Mouse (Mus musculus): ENCODE measurements around the gene Lmf2. TPM values are rescaled to one million over a fixed set of nuclear protein-coding genes. Genes with fewer than 3 reads are reported as not detected.
A peak's percentile ranks its signal among the peaks of the same experiment; 100 is the strongest.

The Lmf2 gene
- polyA plus RNA-seq, 1 experiment from 2014 or later, result 58.8 TPM

DNA sequence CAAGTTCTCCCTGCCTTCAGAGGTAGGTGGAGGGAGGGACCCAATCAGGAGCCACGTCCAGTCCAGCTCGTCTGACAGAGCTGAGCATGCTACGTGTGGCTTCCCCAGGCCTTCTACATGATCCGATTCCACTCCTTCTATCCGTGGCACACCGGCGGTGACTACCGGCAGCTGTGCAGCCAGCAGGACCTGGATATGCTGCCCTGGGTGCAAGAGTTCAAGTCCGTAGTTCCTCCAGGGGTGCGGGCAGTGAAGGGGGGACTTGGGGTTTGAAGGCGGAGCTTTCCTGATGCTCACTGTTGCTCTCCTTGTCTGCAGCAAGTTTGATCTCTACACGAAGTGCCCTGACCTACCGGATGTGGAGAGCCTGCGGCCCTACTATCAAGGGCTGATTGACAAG is 19.0 kb downstream of the Lmf2 start:
- 85% methylated on average over 14 of the region's 14 CpGs for WGBS
- no peak for ATAC-seq (ENCODE audit: insufficient number of reproducible peaks, insufficient read depth, low FRiP score, low TSS enrichment)
- no peaks in the 10 kb centered on the region for H3K4me1 ChIP-seq
- no peak overlapping the region for H3K27ac ChIP-seq
- H3K9ac ChIP-seq, result no peak overlapping the region
- H3K9me3 ChIP-seq, result no peaks in the 10 kb centered on the region
- H3K36me3 ChIP-seq, result no peaks in the 10 kb centered on the region
- no peak overlapping the region for H3K4me2 ChIP-seq (replicated peaks)
- no peak overlapping the region for H3K4me3 ChIP-seq
- no peaks in the 10 kb centered on the region for H3K27me3 ChIP-seq

DNA sequence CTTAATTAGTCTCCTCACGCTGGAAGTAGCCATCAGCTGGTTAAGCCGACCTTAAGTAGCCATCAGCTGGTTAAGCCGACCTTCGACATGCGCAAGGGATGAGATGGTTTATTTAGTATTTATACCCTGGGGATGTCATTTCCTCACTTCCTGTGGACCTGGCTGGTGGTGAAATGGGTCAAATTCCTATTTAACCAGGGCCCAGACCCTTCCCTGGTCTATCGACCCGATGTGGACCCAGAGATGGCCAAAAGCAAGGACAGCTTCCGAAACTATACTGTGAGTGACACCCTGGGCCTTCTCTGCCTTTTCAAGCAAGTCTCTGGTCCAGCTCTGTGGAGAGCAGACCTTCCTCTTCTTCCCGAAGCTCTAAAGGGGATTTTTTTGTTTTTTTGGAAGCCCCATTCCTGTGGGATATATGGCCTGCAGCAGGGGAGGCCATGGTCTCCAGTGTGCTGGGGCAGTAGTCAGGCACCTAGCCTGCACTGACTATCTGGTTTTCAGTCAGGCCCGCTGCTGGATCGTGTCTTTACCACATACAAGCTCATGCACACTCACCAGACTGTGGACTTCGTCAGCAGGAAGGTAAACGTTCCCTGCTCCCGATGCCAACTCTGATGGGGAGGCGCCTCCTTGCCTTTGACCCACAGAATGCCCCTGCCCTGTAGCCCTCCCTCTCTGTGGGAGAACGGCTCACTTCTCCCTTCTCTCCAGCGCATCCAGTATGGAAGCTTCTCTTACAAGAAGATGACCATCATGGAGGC is 20.5 kb downstream of the Lmf2 start:
- Histone ChIP-seq H3K4me2 (replicated peaks) (no peak overlapping the region), H3K9me3 (no peaks in the 10 kb centered on the region), H3K36me3 (no peaks in the 10 kb centered on the region), H3K9ac (no peak overlapping the region), H3K4me1 (no peaks in the 10 kb centered on the region), H3K27me3 (no peaks in the 10 kb centered on the region), H3K27ac (no peak overlapping the region), H3K4me3 (no peak overlapping the region)
- WGBS, result 83% methylated on average over 17 of the region's 17 CpGs
- ATAC-seq (ENCODE audit: insufficient number of reproducible peaks, insufficient read depth, low FRiP score, low TSS enrichment), result no peak

DNA sequence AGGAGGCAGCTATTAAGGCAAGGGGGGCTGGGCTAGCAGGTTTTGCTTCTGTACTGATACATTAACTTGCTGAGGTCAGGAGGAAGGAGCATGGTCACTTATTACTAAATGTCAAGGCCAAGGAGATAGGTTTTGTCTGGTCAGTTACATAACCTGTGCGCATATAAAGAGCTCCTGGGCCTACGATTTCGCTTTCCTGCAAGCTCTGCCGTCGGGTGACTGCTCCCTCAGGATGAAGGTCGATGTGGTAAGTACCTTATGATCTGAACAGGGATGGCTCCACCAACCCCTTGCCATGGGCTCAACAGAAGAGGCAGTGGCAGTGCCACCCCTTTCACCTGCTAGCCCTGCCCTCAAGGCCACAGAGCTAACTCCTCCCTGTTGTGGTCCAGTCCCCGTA is 21.2 kb downstream of the Lmf2 start, which contains the start of gene Miox:
Miox (plus strand) TSS at position 128 of the 400 bp plus-strand sequence.
- Histone ChIP-seq H3K27ac (no peak within 1 kb of the TSS), H3K36me3 (no peaks in the 10 kb centered on the region), H3K4me2 (replicated peaks) (no peak within 1 kb of the TSS), H3K9ac (no peak within 1 kb of the TSS), H3K9me3 (no peaks in the 10 kb centered on the region), H3K27me3 (no peaks in the 10 kb centered on the region), H3K4me3 (no peak within 1 kb of the TSS), H3K4me1 (no peaks in the 10 kb centered on the region)
- 84% methylated on average over 7 of the region's 7 CpGs for WGBS
- no peak for ATAC-seq (ENCODE audit: insufficient number of reproducible peaks, insufficient read depth, low FRiP score, low TSS enrichment)

DNA sequence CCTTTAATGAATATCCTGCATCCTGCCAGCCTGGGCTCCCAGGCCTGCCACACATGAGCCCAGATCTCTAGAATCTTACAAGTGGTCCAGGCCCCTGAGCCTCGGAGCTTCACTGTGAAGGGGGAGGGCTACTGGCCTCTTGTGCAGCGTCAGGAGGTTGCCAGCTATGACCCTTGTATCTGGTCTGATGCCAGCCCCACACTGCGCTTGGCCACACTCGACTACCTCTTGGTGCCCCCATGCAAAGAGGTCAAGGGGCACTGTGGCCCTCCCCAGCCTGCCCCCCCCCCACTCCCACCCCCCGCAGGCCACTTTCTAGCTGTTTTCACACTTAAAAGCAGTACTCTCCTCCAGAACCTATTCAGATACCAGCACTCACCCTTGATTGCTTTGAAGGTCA is 29.0 kb downstream of the Lmf2 start:
- Histone ChIP-seq H3K9me3 (no peaks in the 10 kb centered on the region), H3K27ac (no peak overlapping the region), H3K36me3 (no peaks in the 10 kb centered on the region), H3K4me3 (no peak overlapping the region), H3K4me1 (peaks cover 8% of the 10 kb centered on the region; the same call in 1 of the 2 replicates), H3K27me3 (peaks cover 12% of the 10 kb centered on the region), H3K9ac (no peak overlapping the region), H3K4me2 (replicated peaks) (no peak overlapping the region)
- 67% methylated on average over 5 of the region's 5 CpGs for WGBS
- no peak for ATAC-seq (ENCODE audit: insufficient number of reproducible peaks, insufficient read depth, low FRiP score, low TSS enrichment)

DNA sequence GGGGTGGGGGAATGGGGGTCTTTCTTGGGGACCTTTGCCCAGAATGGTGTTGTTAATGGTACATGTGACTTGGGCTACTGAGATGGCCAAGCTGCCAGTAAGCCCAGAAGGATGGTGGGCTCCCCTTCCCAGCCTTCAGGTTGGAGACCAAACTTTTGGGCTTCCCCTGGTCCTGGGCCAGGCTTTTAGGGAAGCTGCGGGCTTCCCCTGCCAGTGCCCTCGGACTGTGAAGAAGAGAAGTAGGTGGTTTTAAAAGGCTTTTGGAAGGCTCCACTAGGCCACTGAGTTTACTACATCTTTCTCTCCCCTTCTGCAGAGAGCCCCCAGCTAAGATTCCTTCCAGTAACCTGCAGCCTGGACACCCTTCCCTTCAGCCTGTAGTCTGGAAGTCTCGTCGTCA is 31.8 kb downstream of the Lmf2 start:
- WGBS, result 86% methylated on average over 4 of the region's 4 CpGs

DNA sequence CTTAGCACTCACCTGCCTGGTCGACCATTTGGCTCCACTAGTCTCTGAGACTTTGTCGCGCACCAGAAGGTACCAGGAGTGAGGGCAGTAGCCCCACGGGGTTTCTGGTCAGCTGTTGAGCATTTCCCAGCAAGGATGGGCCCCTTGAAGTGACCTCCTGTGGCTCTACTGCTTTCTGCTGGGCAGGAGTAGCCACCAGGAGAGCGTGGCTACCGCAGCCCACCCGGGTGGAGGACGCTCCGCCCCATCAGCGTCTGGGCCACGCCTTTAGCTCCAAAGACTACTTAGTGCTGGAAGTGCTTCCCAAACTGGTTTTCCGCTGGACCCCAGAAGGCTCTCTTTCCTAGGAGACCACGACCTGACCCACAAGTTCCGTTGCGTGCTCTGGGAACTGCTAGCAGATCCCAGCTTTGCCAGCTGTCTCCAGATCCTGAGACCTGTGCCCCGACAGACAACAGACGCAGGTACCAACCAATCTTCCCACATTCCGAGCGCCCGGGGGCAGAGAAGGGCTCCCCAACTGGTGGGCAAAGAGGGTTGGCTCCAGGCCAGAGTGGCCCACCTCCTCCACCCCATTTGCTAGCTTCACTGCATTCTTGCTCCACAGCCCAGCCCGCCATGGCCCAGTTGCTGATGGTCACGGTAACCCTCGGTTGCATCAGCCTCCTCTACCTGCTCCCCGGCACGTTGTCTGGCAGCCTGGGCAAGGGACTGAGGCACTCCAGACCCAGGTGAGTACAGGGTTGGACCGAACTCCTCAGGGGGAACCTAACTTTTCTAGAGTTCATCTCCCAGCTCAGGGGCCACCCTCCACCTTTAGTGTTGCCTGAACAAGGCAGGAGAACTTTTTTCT is 32.6 kb downstream of the Lmf2 start, which contains the start of gene Adm2:
Adm2 (plus strand) TSS at position 51 of the 853 bp plus-strand sequence.
- H3K9ac ChIP-seq, result no peak within 1 kb of the TSS
- peaks cover 8% of the 10 kb centered on the region; the same call in 1 of the 2 replicates for H3K4me1 ChIP-seq
- no peak within 1 kb of the TSS for H3K27ac ChIP-seq
- peak within 1 kb of the TSS; percentile 44 for H3K4me2 ChIP-seq (replicated peaks)
- peaks cover 12% of the 10 kb centered on the region for H3K27me3 ChIP-seq
- ATAC-seq (ENCODE audit: insufficient number of reproducible peaks, insufficient read depth, low FRiP score, low TSS enrichment), result no peak
- 8% methylated on average over 26 of the region's 26 CpGs for WGBS
- H3K36me3 ChIP-seq, result no peaks in the 10 kb centered on the region
- H3K4me3 ChIP-seq, result peak within 1 kb of the TSS; percentile 23
- H3K9me3 ChIP-seq, result no peaks in the 10 kb centered on the region

More for the DNA sequence above, 31.8 kb downstream of the Lmf2 start:
- no peak for ATAC-seq (ENCODE audit: insufficient number of reproducible peaks, insufficient read depth, low FRiP score, low TSS enrichment)
- H3K27me3 ChIP-seq, result peaks cover 12% of the 10 kb centered on the region
- H3K4me2 ChIP-seq (replicated peaks), result no peak overlapping the region
- H3K4me3 ChIP-seq, result no peak overlapping the region
- H3K4me1 ChIP-seq, result peaks cover 8% of the 10 kb centered on the region; the same call in 1 of the 2 replicates
- H3K27ac ChIP-seq, result no peak overlapping the region
- H3K9ac ChIP-seq, result no peak overlapping the region
- no peaks in the 10 kb centered on the region for H3K36me3 ChIP-seq
- no peaks in the 10 kb centered on the region for H3K9me3 ChIP-seq

DNA sequence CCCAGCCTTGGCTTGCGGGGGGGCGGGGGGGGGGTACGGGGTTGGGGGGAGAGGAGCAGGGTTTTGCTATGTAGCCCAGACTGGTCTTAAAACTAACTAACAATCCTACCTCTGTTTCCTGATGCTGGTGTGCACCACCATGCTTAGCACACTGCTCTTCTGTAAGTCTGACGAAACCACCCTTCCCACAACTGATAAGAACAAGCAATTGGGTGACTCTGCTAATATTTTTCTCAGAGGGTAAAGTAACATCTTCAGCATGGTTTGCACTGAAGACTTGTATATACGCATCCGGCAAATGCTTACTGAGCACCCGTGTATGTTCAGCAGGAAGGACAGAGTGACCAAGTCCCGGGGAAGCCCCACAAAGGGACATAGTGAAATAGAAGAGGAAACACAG is 34.2 kb downstream of the Lmf2 start:
- Histone ChIP-seq H3K9ac (no peak overlapping the region), H3K9me3 (no peaks in the 10 kb centered on the region), H3K4me2 (replicated peaks) (no peak overlapping the region), H3K4me1 (peaks cover 8% of the 10 kb centered on the region; the same call in 1 of the 2 replicates), H3K27ac (no peak overlapping the region), H3K4me3 (no peak overlapping the region), H3K27me3 (peaks cover 12% of the 10 kb centered on the region), H3K36me3 (no peaks in the 10 kb centered on the region)
- no peak for ATAC-seq (ENCODE audit: insufficient number of reproducible peaks, insufficient read depth, low FRiP score, low TSS enrichment)
- WGBS, result 77% methylated on average over 8 of the region's 8 CpGs

DNA sequence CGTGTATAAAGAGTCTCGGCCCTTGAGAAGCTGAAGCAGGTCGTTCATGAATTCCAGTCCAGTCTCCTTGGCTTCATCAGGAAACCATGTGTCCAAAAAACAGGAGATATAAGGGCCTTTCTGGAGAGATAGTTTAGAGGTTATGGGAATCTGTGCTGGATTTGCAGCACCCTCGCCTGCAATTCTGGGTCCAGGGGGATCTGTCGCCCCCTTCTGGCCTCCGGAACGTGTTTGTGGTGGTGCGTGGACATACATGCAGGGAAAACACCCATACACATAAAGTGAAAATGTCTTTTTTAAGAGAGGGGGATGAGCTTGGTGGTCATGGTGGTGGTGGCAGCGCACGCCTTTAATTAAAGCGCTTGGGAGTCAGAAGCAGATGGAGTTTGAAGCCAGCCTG is 39.3 kb downstream of the Lmf2 start:
- H3K36me3 ChIP-seq, result no peaks in the 10 kb centered on the region
- H3K4me2 ChIP-seq (replicated peaks), result no peak overlapping the region
- no peak overlapping the region for H3K27ac ChIP-seq
- ATAC-seq (ENCODE audit: insufficient number of reproducible peaks, insufficient read depth, low FRiP score, low TSS enrichment), result no peak
- H3K4me3 ChIP-seq, result no peak overlapping the region
- H3K9ac ChIP-seq, result no peak overlapping the region
- H3K9me3 ChIP-seq, result no peaks in the 10 kb centered on the region
- H3K27me3 ChIP-seq, result no peaks in the 10 kb centered on the region
- 62% methylated on average over 11 of the region's 11 CpGs for WGBS
- H3K4me1 ChIP-seq, result peaks cover 16% of the 10 kb centered on the region

DNA sequence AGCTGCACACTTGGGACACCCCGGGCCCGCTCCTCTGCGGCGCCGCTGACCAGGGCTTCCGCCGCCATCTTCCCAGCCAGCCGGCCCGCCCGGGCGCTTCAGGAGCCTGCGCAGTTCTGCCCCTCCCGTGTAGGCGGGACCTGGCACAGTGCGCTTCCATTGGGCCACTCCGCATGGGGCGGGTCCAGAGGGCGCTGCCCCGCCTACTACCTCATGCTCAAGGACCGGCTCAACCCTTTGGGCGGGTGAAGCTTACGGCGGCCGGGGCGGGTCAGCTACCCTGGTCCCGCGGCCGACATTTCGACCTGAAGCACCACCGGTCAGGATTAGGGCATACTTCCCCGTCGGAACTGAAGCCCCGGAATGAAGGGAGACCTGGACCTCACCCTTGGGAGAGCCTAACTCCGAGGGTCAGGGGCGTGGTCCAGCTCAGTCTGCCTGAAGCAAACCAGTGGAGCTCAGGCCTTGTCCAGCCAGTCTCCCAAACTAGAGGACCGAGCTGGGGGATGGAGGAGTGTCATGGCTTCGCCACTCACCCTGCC is 40.2 kb downstream of the Lmf2 start, which contains the start of gene Sbf1:
Sbf1 (minus strand) TSS at position 122 of the 542 bp plus-strand sequence.
- peak within 1 kb of the TSS; percentile 72 for H3K4me2 ChIP-seq (replicated peaks)
- WGBS, result under 1% methylated on average over 37 of the region's 37 CpGs
- H3K4me1 ChIP-seq, result peaks cover 19% of the 10 kb centered on the region
- peak within 1 kb of the TSS; percentile 90 for H3K9ac ChIP-seq
- no peaks in the 10 kb centered on the region for H3K36me3 ChIP-seq
- peak within 1 kb of the TSS; percentile 97 for H3K4me3 ChIP-seq
- no peak within 1 kb of the TSS for H3K27ac ChIP-seq
- no peaks in the 10 kb centered on the region for H3K9me3 ChIP-seq
- H3K27me3 ChIP-seq, result no peaks in the 10 kb centered on the region
- peak; percentile 99 for ATAC-seq (ENCODE audit: insufficient number of reproducible peaks, insufficient read depth, low FRiP score, low TSS enrichment)

DNA sequence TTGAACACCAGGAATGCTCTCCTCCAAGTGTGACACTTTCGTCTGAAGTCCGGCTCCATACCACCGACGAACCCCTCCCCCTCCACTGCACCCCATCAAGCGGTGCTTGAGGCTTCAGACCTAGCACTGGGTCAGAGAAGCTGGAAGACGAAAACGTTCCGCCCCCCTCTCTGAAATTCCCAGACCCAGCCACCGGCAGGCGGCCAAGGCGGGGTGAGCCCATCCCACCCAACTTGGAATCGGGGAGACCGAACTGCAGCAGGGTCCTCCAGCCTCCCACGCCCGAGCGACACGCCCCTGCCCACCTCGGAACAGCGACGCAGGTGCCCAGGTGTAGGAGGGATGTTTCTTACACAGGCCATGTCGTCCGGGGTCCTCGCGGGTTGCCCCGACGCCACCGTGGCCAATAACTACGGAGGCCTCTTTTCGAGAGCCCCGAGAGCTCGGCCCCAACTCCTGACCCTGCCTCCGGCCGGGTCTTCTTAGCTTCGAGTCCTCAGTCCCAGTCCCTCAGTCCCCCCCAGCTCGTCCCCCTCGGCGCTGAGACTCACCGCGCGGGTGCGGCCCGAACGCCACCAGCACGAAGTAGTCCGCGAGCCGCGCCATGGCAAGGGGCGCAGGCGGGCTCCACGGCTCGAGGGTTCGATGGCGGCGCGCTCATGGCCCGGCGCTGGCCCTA is 40.8 kb downstream of the Lmf2 start:
- ATAC-seq (ENCODE audit: insufficient number of reproducible peaks, insufficient read depth, low FRiP score, low TSS enrichment), result peak; percentile 10; the same call in 1 of the 2 replicates
- H3K27me3 ChIP-seq, result no peaks in the 10 kb centered on the region
- H3K4me2 ChIP-seq (replicated peaks), result peak overlapping the region; percentile 72
- H3K4me3 ChIP-seq, result peak overlapping the region; percentile 97
- no peaks in the 10 kb centered on the region for H3K36me3 ChIP-seq
- no peak overlapping the region for H3K27ac ChIP-seq
- no peaks in the 10 kb centered on the region for H3K9me3 ChIP-seq
- H3K4me1 ChIP-seq, result peaks cover 19% of the 10 kb centered on the region
- peak overlapping the region; percentile 90 for H3K9ac ChIP-seq
- WGBS, result under 1% methylated on average over 58 of the region's 58 CpGs

DNA sequence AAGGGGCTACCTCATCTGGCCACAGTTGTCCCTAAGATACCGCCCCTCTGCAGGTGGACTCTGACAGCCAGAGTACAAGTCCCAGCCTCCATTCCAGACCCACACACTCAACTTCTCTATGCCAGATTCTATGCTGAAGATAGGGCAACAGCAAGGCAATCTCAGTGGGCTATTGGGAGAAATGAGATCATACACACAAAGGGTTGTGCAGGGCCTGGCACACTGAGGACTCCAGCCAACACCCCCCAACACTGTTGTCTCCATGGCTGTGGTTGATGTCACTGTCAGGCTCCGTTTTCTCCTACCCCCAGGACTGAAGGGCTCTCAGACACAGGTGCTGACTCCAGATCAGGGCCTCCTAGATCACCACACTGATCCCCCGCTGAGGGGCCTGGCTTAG is 41.4 kb downstream of the Lmf2 start:
- peak overlapping the region; percentile 97 for H3K4me3 ChIP-seq
- H3K4me1 ChIP-seq, result peaks cover 19% of the 10 kb centered on the region
- peak overlapping the region; percentile 90 for H3K9ac ChIP-seq
- H3K4me2 ChIP-seq (replicated peaks), result peak overlapping the region; percentile 72
- H3K27ac ChIP-seq, result no peak overlapping the region
- 33% methylated on average over 3 of the region's 3 CpGs for WGBS
- no peaks in the 10 kb centered on the region for H3K27me3 ChIP-seq
- no peaks in the 10 kb centered on the region for H3K36me3 ChIP-seq
- ATAC-seq (ENCODE audit: insufficient number of reproducible peaks, insufficient read depth, low FRiP score, low TSS enrichment), result no peak
- H3K9me3 ChIP-seq, result no peaks in the 10 kb centered on the region
